Mouse (Mus musculus) midbrain, postnatal 0 days (tissue): Measurements from ENCODE around the gene Caml. TPM values are rescaled to one million over a fixed set of nuclear protein-coding genes. Genes with fewer than 3 reads are reported as not detected.

Source experiments
- ATAC-seq: fragments of 200-750 bp; cut with Nextera tagmentation; 2 replicates; pipeline ENCODE4 v1.8.0; 2017; ENCODE audit warnings: moderate number of reproducible peaks, mild to moderate bottlenecking, moderate TSS enrichment, moderate library complexity; ENCODE audit not compliant: low FRiP score
- DNase-seq: peaks from one replicate; pipeline ENCODE4 v3.0.0-alpha.2; 2015; ENCODE audit warnings: low spot score
- H3K27ac ChIP-seq: fragments of 300-500 bp; sonication (generic); 2 replicates; pipeline ENCODE4 v1.5.1; 2014; ENCODE audit warnings: low read depth, mild to moderate bottlenecking, low read length, mixed read lengths
- H3K27me3 ChIP-seq: fragments of 300-500 bp; sonication (generic); 2 replicates; pipeline ENCODE4 v1.6.1; 2014; ENCODE audit warnings: low read length, control low read depth, mixed read lengths; ENCODE audit not compliant: insufficient read depth
- H3K36me3 ChIP-seq: fragments of 300-500 bp; sonication (generic); 2 replicates; pipeline ENCODE4 v1.6.1; 2014; ENCODE audit warnings: low read length, control low read depth, mixed read lengths; ENCODE audit not compliant: insufficient read depth
- H3K4me1 ChIP-seq: fragments of 300-500 bp; sonication (generic); 2 replicates; pipeline ENCODE4 v1.6.1; 2014; ENCODE audit warnings: mild to moderate bottlenecking, control low read depth, antibody characterized with exemption, low read length, mixed read lengths; ENCODE audit not compliant: insufficient read depth
- H3K4me2 ChIP-seq: fragments of 300-500 bp; sonication (generic); 2 replicates; pipeline ENCODE4 v1.6.1; 2014; ENCODE audit warnings: low read depth, mild to moderate bottlenecking, low read length, mixed read lengths; ENCODE audit not compliant: poor library complexity, severe bottlenecking
- H3K4me3 ChIP-seq: fragments of 300-500 bp; sonication (generic); 2 replicates; pipeline ENCODE4 v1.5.1; 2014; ENCODE audit warnings: low read depth, mild to moderate bottlenecking, low read length, moderate library complexity
- H3K9ac ChIP-seq: fragments of 300-500 bp; sonication (generic); replicated peaks from 2 replicates; pipeline ENCODE4 v1.6.1; 2014; ENCODE audit warnings: mild to moderate bottlenecking, low read length, moderate library complexity, mixed read lengths; ENCODE audit not compliant: poor library complexity, severe bottlenecking
- H3K9me3 ChIP-seq: fragments of 300-500 bp; sonication (generic); 2 replicates; pipeline ENCODE4 v1.6.1; 2016; ENCODE audit warnings: low read length, control low read depth
- CTCF ChIP-seq: IDR thresholded peaks from 2 replicates; pipeline ENCODE4 v1.5.1; 2016; ENCODE audit warnings: antibody characterized with exemption, mild to moderate bottlenecking
- WGBS: fragments of 180-500 bp; shearing (Covaris S2); extraction: QIAGEN DNeasy Blood & Tissue Kit; methylation state at CpG from one replicate; pipeline ENCODE4 v1.1.7; 2014; 5-methylcytosine and 5-hydroxymethylcytosine counted together
- polyA plus RNA-seq: library from polyadenylated mRNA; unstranded; fragments of >200 nt; fragmentation: Nextera tagmentation; extraction: Ambion mirVana; gene quantifications from 2 replicates; pipeline ENCODE4 v1.2.1, GENCODE M21; 2015
- total RNA-seq: library from RNA; depleted of rRNA; stranded (reverse); fragments of >200 nt; gene quantifications from 2 replicates; pipeline ENCODE4 v1.2.3, GENCODE M21; 2014; rRNA removed

Gene Caml
- total and polyA plus RNA-seq, 2 experiments from 2014 or later: 90.6 to 113 TPM

DNA sequence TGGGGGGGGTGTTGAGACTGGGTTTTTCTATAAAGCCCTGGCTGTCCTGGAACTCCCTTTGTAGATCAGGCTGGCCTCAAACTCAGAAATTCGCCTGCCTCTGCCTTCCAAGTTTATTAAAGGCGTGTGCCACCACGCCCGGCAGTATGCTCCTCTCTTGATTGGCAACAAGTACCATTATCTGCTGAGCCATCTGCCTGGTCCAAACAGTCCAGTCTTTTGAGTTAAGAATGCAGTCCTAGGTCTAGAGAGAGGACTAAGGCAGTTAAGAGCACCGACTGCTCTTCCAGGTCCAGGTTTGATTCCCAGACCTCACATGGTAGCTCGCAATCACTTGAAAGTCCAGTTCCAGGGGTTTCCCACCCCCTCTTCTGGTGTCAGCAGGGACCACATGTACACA, 28.2 kb downstream of the Caml start:
- Histone ChIP-seq H3K4me1 (no peaks in the 10 kb centered on the region), H3K4me2 (no peak overlapping the region), H3K36me3 (peaks cover 90% of the 10 kb centered on the region), H3K4me3 (no peak overlapping the region), H3K27ac (no peak overlapping the region), H3K9me3 (no peaks in the 10 kb centered on the region), H3K9ac (no peak overlapping the region), H3K27me3 (no peaks in the 10 kb centered on the region)
- TF ChIP-seq CTCF: no peak
- DNase-seq: no peak
- ATAC-seq: no peak
- 94% methylated on average over 6 of the region's 6 CpGs for WGBS

DNA sequence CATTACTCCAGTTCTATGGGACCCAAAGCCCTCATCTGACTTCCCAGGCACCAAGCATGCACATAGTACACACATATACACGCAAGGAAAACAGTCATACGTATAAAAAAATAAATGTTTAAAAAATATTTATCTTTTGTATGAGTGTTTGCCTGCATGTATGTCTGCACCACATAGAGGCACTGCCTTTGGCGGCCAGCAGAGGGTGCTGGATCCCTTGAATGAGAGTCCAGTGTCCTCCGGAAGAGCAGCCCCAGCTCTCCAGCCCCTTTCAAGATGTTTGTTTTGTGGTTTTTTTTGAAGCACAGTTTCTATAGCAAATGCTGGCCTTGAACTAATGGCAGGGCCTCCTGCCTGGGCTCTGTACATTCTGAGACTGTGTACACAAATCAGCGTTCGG, 45.7 kb downstream of the Caml start:
- Histone ChIP-seq H3K4me1 (no peaks in the 10 kb centered on the region), H3K4me3 (no peak overlapping the region), H3K4me2 (no peak overlapping the region), H3K27me3 (no peaks in the 10 kb centered on the region), H3K36me3 (peaks cover 69% of the 10 kb centered on the region), H3K27ac (no peak overlapping the region), H3K9ac (no peak overlapping the region), H3K9me3 (no peaks in the 10 kb centered on the region)
- ATAC-seq: no peak
- peak; percentile 43 for DNase-seq
- WGBS: 82% methylated on average over 6 of the region's 6 CpGs
- peak; percentile 69 for TF ChIP-seq CTCF

DNA sequence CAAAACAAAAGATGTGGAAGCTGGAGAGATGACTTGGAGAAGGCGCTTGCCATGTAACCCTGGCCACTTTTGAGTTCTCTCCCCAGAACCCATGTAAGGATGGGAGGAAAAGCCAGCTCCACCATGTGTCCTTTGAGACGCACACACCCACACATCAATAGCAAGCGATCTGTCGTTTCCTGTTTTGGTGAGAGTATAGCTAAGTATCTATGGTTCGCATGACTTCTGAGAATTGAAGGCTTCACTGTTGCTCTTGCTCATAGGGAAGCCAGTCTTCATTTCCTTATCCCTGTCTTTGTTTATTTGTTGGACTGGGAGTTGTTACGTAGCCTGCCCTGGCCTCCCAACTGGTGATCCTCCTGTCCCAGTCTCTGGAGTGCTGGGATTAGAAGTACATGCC, 49.9 kb downstream of the Caml start:
- Histone ChIP-seq H3K4me1 (no peaks in the 10 kb centered on the region), H3K4me3 (no peak overlapping the region), H3K36me3 (peaks cover 73% of the 10 kb centered on the region), H3K27me3 (no peaks in the 10 kb centered on the region), H3K9me3 (no peaks in the 10 kb centered on the region), H3K4me2 (no peak overlapping the region), H3K27ac (no peak overlapping the region), H3K9ac (no peak overlapping the region)
- DNase-seq (no peak), ATAC-seq (no peak)
- WGBS: 91% methylated on average over 6 of the region's 6 CpGs
- TF ChIP-seq CTCF: no peak

DNA sequence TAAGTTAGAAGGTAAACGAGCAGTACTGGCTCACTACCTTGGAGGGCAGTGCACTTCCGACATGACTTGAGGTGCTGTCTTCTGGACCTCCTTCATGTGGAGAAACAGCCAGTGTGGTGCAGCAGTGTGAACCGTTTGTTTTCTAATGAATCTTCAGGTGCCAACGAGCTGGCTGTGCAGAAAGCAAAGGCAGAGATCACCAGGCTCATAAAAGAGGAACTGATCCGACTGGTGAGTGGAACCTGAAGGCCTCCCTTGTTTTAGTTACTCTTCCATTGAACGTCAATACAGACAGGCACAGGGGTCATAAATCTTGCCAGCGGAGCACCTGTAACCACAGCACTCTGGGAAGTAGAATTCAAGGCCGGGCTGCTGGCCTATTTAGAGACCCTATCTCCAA, 54.6 kb downstream of the Caml start:
- WGBS: 90% methylated on average over 8 of the region's 8 CpGs
- ATAC-seq (no peak), DNase-seq (no peak)
- no peak overlapping the region for H3K27ac ChIP-seq
- H3K9ac ChIP-seq: no peak overlapping the region
- H3K27me3 ChIP-seq: no peaks in the 10 kb centered on the region
- no peak for TF ChIP-seq CTCF
- peaks cover 73% of the 10 kb centered on the region for H3K36me3 ChIP-seq
- no peak overlapping the region for H3K4me3 ChIP-seq
- no peaks in the 10 kb centered on the region for H3K4me1 ChIP-seq
- H3K4me2 ChIP-seq: no peak overlapping the region
- H3K9me3 ChIP-seq: no peaks in the 10 kb centered on the region

Other genes with a start within 250 kb of the Caml start
- not detected in 2 replicates for gene Slc34a1, start 224.8 kb upstream of the Caml start, total RNA-seq
- 0.04 TPM in 1 of 2 replicates, not detected in the other for gene Slc34a1, start 224.8 kb upstream of the Caml start, polyA plus RNA-seq
- 0.71 TPM in 1 of 2 replicates, not detected in the other for gene Pfn3, start 207.8 kb upstream of the Caml start, total RNA-seq
- gene Pfn3, start 207.8 kb upstream of the Caml start, polyA plus RNA-seq: 1.5 and 1.6 TPM in 2 replicates
- not detected in 2 replicates for gene F12, start 196.2 kb upstream of the Caml start, total RNA-seq
- 0.43 and 0.49 TPM in 2 replicates for gene F12, start 196.2 kb upstream of the Caml start, polyA plus RNA-seq
- 70.4 and 71.9 TPM in 2 replicates for gene Grk6, start 177.9 kb upstream of the Caml start, total RNA-seq
- 35.5 and 35.8 TPM in 2 replicates for gene Grk6, start 177.9 kb upstream of the Caml start, polyA plus RNA-seq
- gene Prr7, start 158.7 kb upstream of the Caml start, total RNA-seq: 101 and 131 TPM in 2 replicates
- gene Prr7, start 158.7 kb upstream of the Caml start, polyA plus RNA-seq: 6.6 and 8.1 TPM in 2 replicates
- 498 and 510 TPM in 2 replicates for gene Dbn1, start 134.9 kb upstream of the Caml start, total RNA-seq
- gene Dbn1, start 134.9 kb upstream of the Caml start, polyA plus RNA-seq: 482 and 484 TPM in 2 replicates
- 32.3 and 41.3 TPM in 2 replicates for gene Pdlim7, start 109.3 kb upstream of the Caml start, total RNA-seq
- gene Pdlim7, start 109.3 kb upstream of the Caml start, polyA plus RNA-seq: 153 and 171 TPM in 2 replicates
- 3.0 and 4.5 TPM in 2 replicates for gene Dok3, start 93.7 kb upstream of the Caml start, total RNA-seq
- 1.4 and 1.6 TPM in 2 replicates for gene Dok3, start 93.7 kb upstream of the Caml start, polyA plus RNA-seq
- gene Ddx41, start 86.3 kb upstream of the Caml start, total RNA-seq: 51.9 and 58.9 TPM in 2 replicates
- 45.4 and 49.1 TPM in 2 replicates for gene Ddx41, start 86.3 kb upstream of the Caml start, polyA plus RNA-seq
- 73.9 and 90.6 TPM in 2 replicates for gene Fam193b, start 51.9 kb upstream of the Caml start, total RNA-seq
- 42.7 and 43.5 TPM in 2 replicates for gene Fam193b, start 51.9 kb upstream of the Caml start, polyA plus RNA-seq
- gene Tmed9, start 49.3 kb upstream of the Caml start, total RNA-seq: 57.6 and 62.5 TPM in 2 replicates
- 101 and 102 TPM in 2 replicates for gene Tmed9, start 49.3 kb upstream of the Caml start, polyA plus RNA-seq
- gene B4galt7, start 23.1 kb upstream of the Caml start, total RNA-seq: 62.6 and 67.7 TPM in 2 replicates
- 50.1 and 55.1 TPM in 2 replicates for gene B4galt7, start 23.1 kb upstream of the Caml start, polyA plus RNA-seq
- gene Ddx46, start 12.0 kb downstream of the Caml start, total RNA-seq: 22.3 and 29.8 TPM in 2 replicates
- gene Ddx46, start 12.0 kb downstream of the Caml start, polyA plus RNA-seq: 20.4 and 21.9 TPM in 2 replicates
- 164 and 177 TPM in 2 replicates for gene B230219D22Rik, start 70.1 kb downstream of the Caml start, total RNA-seq
- gene B230219D22Rik, start 70.1 kb downstream of the Caml start, polyA plus RNA-seq: 58.4 and 62.8 TPM in 2 replicates
- gene Txndc15, start 91.6 kb downstream of the Caml start, total RNA-seq: 93.4 and 108 TPM in 2 replicates
- gene Txndc15, start 91.6 kb downstream of the Caml start, polyA plus RNA-seq: 137 and 142 TPM in 2 replicates
- gene Pcbd2, start 104.4 kb downstream of the Caml start, total RNA-seq: 7.2 and 8.6 TPM in 2 replicates
- gene Pcbd2, start 104.4 kb downstream of the Caml start, polyA plus RNA-seq: 28.2 and 30.6 TPM in 2 replicates
- not detected in 2 replicates for gene Catsper3, start 161.6 kb downstream of the Caml start, total RNA-seq
- gene Catsper3, start 161.6 kb downstream of the Caml start, polyA plus RNA-seq: 0.29 and 0.30 TPM in 2 replicates
- 1.9 and 3.3 TPM in 2 replicates for gene Pitx1, start 213.2 kb downstream of the Caml start, total RNA-seq
- 2.2 and 2.7 TPM in 2 replicates for gene Pitx1, start 213.2 kb downstream of the Caml start, polyA plus RNA-seq